9 mouse cellular contexts compared by ENCODE assay signal in genomic region chr6:86996629-86997307, GRCm38 (mm10). TPM values are rescaled to one million over a fixed set of nuclear protein-coding genes. Genes with fewer than 3 reads are reported as not detected.
DNase-seq lines count a peak whose midpoint lies in the region; ATAC-seq lines count a peak whose summit lies in the region.
"Had no signal": no experiment of that assay in that cellular context is flagged by ENCODE, and none has a peak within 500 bp of the region (broad histone marks: within the 10 kb centered on the region; RNA-seq: fewer than 3 reads in every experiment).

No protein-coding gene starts in this region.

- DNase-seq in cerebellum, adult 11 months, result peak; percentile 43
- DNase-seq in layer of hippocampus, adult 11-12 months (ENCODE audit: low spot score), result peak; percentile 31
- no peak for DNase-seq in layer of hippocampus, adult 9-10 months (ENCODE audit: low spot score)
- peak; percentile 28 to 54 for DNase-seq in left cerebral cortex, adult 8-10 months (ENCODE audit: low spot score in 2 of 2)
- DNase-seq in ovary, postnatal 14 days (ENCODE audit: low spot score), result no peak
- DNase-seq in adrenal gland, postnatal 10 days, result no peak

- ATAC-seq in cerebellum, adult (ENCODE audit: insufficient number of reproducible peaks, low FRiP score, low TSS enrichment), result no peak
- peak; percentile 60 for ATAC-seq in frontal cortex, adult (ENCODE audit: low TSS enrichment)
- ATAC-seq: Patski had no signal

RNA-seq across cellular contexts. Expression of gene Nfu1, which starts 12.3 kb away (rescaled TPM):
- 10 to 100 TPM; 59.1 to 74.9 (median 67.6) TPM for total RNA-seq in left cerebral cortex, adult 8-10 months (2022)
- total RNA-seq in adrenal gland, postnatal 10 days (2021), result 100 to 1,000 TPM in 1 of 2 experiments, 10 to 100 TPM in 1; 88.7 to 100 TPM

RNA-seq across cellular contexts. Expression of gene Gfpt1, which starts 45.9 kb away (rescaled TPM):
- total RNA-seq in left cerebral cortex, adult 8-10 months (2022), result 10 to 100 TPM; 45.1 to 59.7 (median 50.4) TPM
- 10 to 100 TPM; 35.1 to 35.7 TPM for total RNA-seq in adrenal gland, postnatal 10 days (2021)

Comparison
In these comparisons a context has a peak if more than half of its experiments do, and no peak if none do; other contexts are left out.
1. DNase-seq: peak in cerebellum, adult 11 months (single experiment), layer of hippocampus, adult 11-12 months (single experiment) and left cerebral cortex, adult 8-10 months (2 of 2); none in layer of hippocampus, adult 9-10 months (single experiment), ovary, postnatal 14 days (single experiment) and adrenal gland, postnatal 10 days (single experiment).